Mouse (Mus musculus): ENCODE data around the gene Rtn2.

The Rtn2 gene

GRCm38 (mm10) chr7:19344938-19345471 lies 62.6 kb downstream of the Rtn2 start:
- peak; percentile 97 for DNase-seq (ENCODE audit: low read depth)
